Mouse (Mus musculus) subcutaneous adipose tissue, adult 2 months (tissue): Measurements from ENCODE around the gene Atp5c1. TPM values are rescaled to one million over a fixed set of nuclear protein-coding genes. Genes with fewer than 3 reads are reported as not detected.

Source experiments
- polyA plus RNA-seq: library from polyadenylated mRNA; depleted of rRNA; stranded (reverse); fragments of >200 nt; gene quantifications from 2 replicates; pipeline ENCODE4 v1.2.3, GENCODE M21; 2012; ENCODE audit warnings: low replicate concordance; rRNA removed

Gene Atp5c1
- 393 and 570 TPM in 2 replicates for polyA plus RNA-seq

GRCm38 (mm10) chr2:10080310-10081010 is at the start of gene Atp5c1, which contains the start of gene Kin:
Gene Atp5c1 (minus strand): TSS chr2:10080510.
Gene Kin (plus strand): TSS chr2:10080593.

GRCm38 (mm10) chr2:10048461-10048860 is 31.8 kb downstream of the Atp5c1 start, which contains the start of gene Taf3:
Gene Taf3 (minus strand): TSS chr2:10048596.

Other genes starting within 250 kb of the Atp5c1 start
- not detected in 2 replicates for gene 4930412O13Rik, start 199.3 kb downstream of the Atp5c1 start, polyA plus RNA-seq
- gene 9230102O04Rik, start 191.0 kb downstream of the Atp5c1 start, polyA plus RNA-seq: not detected in 2 replicates
- gene Gata3, start 190.5 kb downstream of the Atp5c1 start, polyA plus RNA-seq: 0.79 and 2.2 TPM in 2 replicates
- gene Taf3, start 31.9 kb downstream of the Atp5c1 start, polyA plus RNA-seq: 4.6 and 5.7 TPM in 2 replicates
- gene Kin, start 83 bp upstream of the Atp5c1 start, polyA plus RNA-seq: 3.6 and 4.7 TPM in 2 replicates
- 0.19 and 0.46 TPM in 2 replicates for gene Itih2, start 50.9 kb upstream of the Atp5c1 start, polyA plus RNA-seq
- gene Itih5, start 73.1 kb upstream of the Atp5c1 start, polyA plus RNA-seq: 61.5 and 123 TPM in 2 replicates